Mouse (Mus musculus): ENCODE results near the gene Hmga1b. TPM values are rescaled to one million over a fixed set of nuclear protein-coding genes. Genes with fewer than 3 reads are reported as not detected.
"Not testable (repeated sequence)": the region's sequence is repeated elsewhere in the genome, so short reads cannot be mapped to it uniquely, and the experiment has no call there.

Hmga1b gene
- polyA plus RNA-seq, 1 experiment from 2014 or later: 8.3 TPM

GRCm38 (mm10) chr11:120744121-120744701 is 18.4 kb upstream of the Hmga1b start:
- Histone ChIP-seq H3K4me2 (ENCODE audit: low read depth, low read length, severe bottlenecking) (no peak overlapping the region), H3K36me3 (ENCODE audit: control insufficient read depth, insufficient read depth, low read length) (no peaks in the 10 kb centered on the region), H3K9me3 (ENCODE audit: control insufficient read depth, low read length) (no peaks in the 10 kb centered on the region), H3K9ac (ENCODE audit: low read length) (no peak overlapping the region), H3K4me3 (ENCODE audit: low read depth, low read length) (no peak overlapping the region), H3K27ac (ENCODE audit: low read depth, low read length) (no peak overlapping the region), H3K4me1 (replicated peaks; ENCODE audit: control insufficient read depth, insufficient read depth, low read length) (no peaks in the 10 kb centered on the region), H3K27me3 (ENCODE audit: control insufficient read depth, insufficient read depth, low read length) (no peaks in the 10 kb centered on the region)
- 77% methylated on average over 7 of the region's 7 CpGs for WGBS
- ATAC-seq (replicated peaks; ENCODE audit: low FRiP score): no peak
- DNase-seq (ENCODE audit: low spot score): no peak

- 85% methylated on average over 4 of the region's 4 CpGs for WGBS
- ATAC-seq (replicated peaks; ENCODE audit: low FRiP score): no peak
Measured at GRCm38 (mm10) chr11:120747974-120748373, 14.6 kb upstream of the Hmga1b start.

GRCm38 (mm10) chr11:120749430-120749829 is 13.2 kb upstream of the Hmga1b start:
- H3K4me1 ChIP-seq (replicated peaks; ENCODE audit: control insufficient read depth, insufficient read depth, low read length): no peaks in the 10 kb centered on the region
- no peak for ATAC-seq (replicated peaks; ENCODE audit: low FRiP score)
- H3K36me3 ChIP-seq (ENCODE audit: control insufficient read depth, insufficient read depth, low read length): no peaks in the 10 kb centered on the region
- H3K9ac ChIP-seq (ENCODE audit: low read length): no peak overlapping the region
- WGBS: 63% methylated on average over 8 of the region's 8 CpGs
- H3K27me3 ChIP-seq (ENCODE audit: control insufficient read depth, insufficient read depth, low read length): no peaks in the 10 kb centered on the region
- H3K4me2 ChIP-seq (ENCODE audit: low read depth, low read length, severe bottlenecking): no peak overlapping the region
- H3K9me3 ChIP-seq (ENCODE audit: control insufficient read depth, low read length): no peaks in the 10 kb centered on the region
- no peak overlapping the region for H3K4me3 ChIP-seq (ENCODE audit: low read depth, low read length)
- no peak for DNase-seq (ENCODE audit: low spot score)
- H3K27ac ChIP-seq (ENCODE audit: low read depth, low read length): no peak overlapping the region

More at GRCm38 (mm10) chr11:120747974-120748373, 14.6 kb upstream of the Hmga1b start:
- Histone ChIP-seq H3K27me3 (ENCODE audit: control insufficient read depth, insufficient read depth, low read length) (no peaks in the 10 kb centered on the region), H3K9ac (ENCODE audit: low read length) (no peak overlapping the region), H3K4me3 (ENCODE audit: low read depth, low read length) (no peak overlapping the region), H3K36me3 (ENCODE audit: control insufficient read depth, insufficient read depth, low read length) (no peaks in the 10 kb centered on the region), H3K4me2 (ENCODE audit: low read depth, low read length, severe bottlenecking) (no peak overlapping the region), H3K27ac (ENCODE audit: low read depth, low read length) (no peak overlapping the region), H3K9me3 (ENCODE audit: control insufficient read depth, low read length) (no peaks in the 10 kb centered on the region), H3K4me1 (replicated peaks; ENCODE audit: control insufficient read depth, insufficient read depth, low read length) (no peaks in the 10 kb centered on the region)
- DNase-seq (ENCODE audit: low spot score): no peak

- Histone ChIP-seq H3K9me3 (ENCODE audit: control insufficient read depth, low read length) (no peaks in the 10 kb centered on the region), H3K4me3 (ENCODE audit: low read depth, low read length) (no peak overlapping the region), H3K36me3 (ENCODE audit: control insufficient read depth, insufficient read depth, low read length) (no peaks in the 10 kb centered on the region), H3K4me1 (replicated peaks; ENCODE audit: control insufficient read depth, insufficient read depth, low read length) (no peaks in the 10 kb centered on the region), H3K4me2 (ENCODE audit: low read depth, low read length, severe bottlenecking) (no peak overlapping the region), H3K9ac (ENCODE audit: low read length) (no peak overlapping the region), H3K27me3 (ENCODE audit: control insufficient read depth, insufficient read depth, low read length) (no peaks in the 10 kb centered on the region), H3K27ac (ENCODE audit: low read depth, low read length) (no peak overlapping the region)
- no peak for ATAC-seq (replicated peaks; ENCODE audit: low FRiP score)
- DNase-seq (ENCODE audit: low spot score): no peak
- 78% methylated on average over 4 of the region's 4 CpGs for WGBS
Measured at GRCm38 (mm10) chr11:120751606-120752005, 11.0 kb upstream of the Hmga1b start.

GRCm38 (mm10) chr11:120760236-120760635 is 2.4 kb upstream of the Hmga1b start:
- no peak for DNase-seq (ENCODE audit: low spot score)

GRCm38 (mm10) chr11:120761811-120762671 is 553 bp upstream of the Hmga1b start:
- Histone ChIP-seq H3K4me3 (ENCODE audit: low read depth, low read length) (no peak overlapping the region), H3K4me2 (ENCODE audit: low read depth, low read length, severe bottlenecking) (no peak overlapping the region), H3K9me3 (ENCODE audit: control insufficient read depth, low read length) (no peaks in the 10 kb centered on the region; the same call in 1 of the 2 replicates), H3K4me1 (replicated peaks; ENCODE audit: control insufficient read depth, insufficient read depth, low read length) (no peaks in the 10 kb centered on the region), H3K36me3 (ENCODE audit: control insufficient read depth, insufficient read depth, low read length) (no peaks in the 10 kb centered on the region), H3K27ac (ENCODE audit: low read depth, low read length) (no peak overlapping the region), H3K27me3 (ENCODE audit: control insufficient read depth, insufficient read depth, low read length) (0 out of 2 replicates have a peak, but pooled peaks cover 2% of the 10 kb centered on the region), H3K9ac (ENCODE audit: low read length) (no peak overlapping the region)
- 71% methylated on average over 14 of the region's 14 CpGs for WGBS
- ATAC-seq (replicated peaks; ENCODE audit: low FRiP score): no peak
- DNase-seq (ENCODE audit: low spot score): no peak

More at GRCm38 (mm10) chr11:120760236-120760635, 2.4 kb upstream of the Hmga1b start:
- ATAC-seq (replicated peaks; ENCODE audit: low FRiP score): no peak
- WGBS: 93% methylated on average over 8 of the region's 9 CpGs
- 0 out of 2 replicates have a peak, but pooled peaks cover 2% of the 10 kb centered on the region for H3K27me3 ChIP-seq (ENCODE audit: control insufficient read depth, insufficient read depth, low read length)
- no peak overlapping the region for H3K9ac ChIP-seq (ENCODE audit: low read length)
- no peak overlapping the region for H3K4me3 ChIP-seq (ENCODE audit: low read depth, low read length)
- no peak overlapping the region for H3K4me2 ChIP-seq (ENCODE audit: low read depth, low read length, severe bottlenecking)
- H3K4me1 ChIP-seq (replicated peaks; ENCODE audit: control insufficient read depth, insufficient read depth, low read length): no peaks in the 10 kb centered on the region
- no peaks in the 10 kb centered on the region for H3K36me3 ChIP-seq (ENCODE audit: control insufficient read depth, insufficient read depth, low read length)
- no peaks in the 10 kb centered on the region; the same call in 1 of the 2 replicates for H3K9me3 ChIP-seq (ENCODE audit: control insufficient read depth, low read length)
- H3K27ac ChIP-seq (ENCODE audit: low read depth, low read length): no peak overlapping the region

GRCm38 (mm10) chr11:120763121-120763999 is 766 bp downstream of the Hmga1b start:
- WGBS: 11% methylated on average over 2 of the region's 23 CpGs
- not testable (repeated sequence) for H3K4me3 ChIP-seq (ENCODE audit: low read depth, low read length); DNase-seq (ENCODE audit: low spot score); H3K27me3 ChIP-seq (ENCODE audit: control insufficient read depth, insufficient read depth, low read length); H3K9me3 ChIP-seq (ENCODE audit: control insufficient read depth, low read length); H3K9ac ChIP-seq (ENCODE audit: low read length); H3K4me2 ChIP-seq (ENCODE audit: low read depth, low read length, severe bottlenecking); H3K36me3 ChIP-seq (ENCODE audit: control insufficient read depth, insufficient read depth, low read length); H3K27ac ChIP-seq (ENCODE audit: low read depth, low read length); ATAC-seq (replicated peaks; ENCODE audit: low FRiP score); H3K4me1 ChIP-seq (replicated peaks; ENCODE audit: control insufficient read depth, insufficient read depth, low read length)

- not testable (repeated sequence) for H3K9ac ChIP-seq (ENCODE audit: low read length); H3K27me3 ChIP-seq (ENCODE audit: control insufficient read depth, insufficient read depth, low read length); DNase-seq (ENCODE audit: low spot score); ATAC-seq (replicated peaks; ENCODE audit: low FRiP score); H3K27ac ChIP-seq (ENCODE audit: low read depth, low read length); H3K4me2 ChIP-seq (ENCODE audit: low read depth, low read length, severe bottlenecking); H3K9me3 ChIP-seq (ENCODE audit: control insufficient read depth, low read length); H3K4me1 ChIP-seq (replicated peaks; ENCODE audit: control insufficient read depth, insufficient read depth, low read length); H3K4me3 ChIP-seq (ENCODE audit: low read depth, low read length); H3K36me3 ChIP-seq (ENCODE audit: control insufficient read depth, insufficient read depth, low read length)
- 84% methylated on average over 3 of the region's 7 CpGs for WGBS
Measured at GRCm38 (mm10) chr11:120767023-120767422, 4.4 kb downstream of the Hmga1b start.
